Mouse (Mus musculus): ENCODE measurements around the gene Lpgat1. TPM values are rescaled to one million over a fixed set of nuclear protein-coding genes. Genes with fewer than 3 reads are reported as not detected.

Lpgat1 gene
- polyA plus RNA-seq, 1 experiment from 2014 or later = 5.3 TPM

- Histone ChIP-seq H3K4me2 (ENCODE audit: low read depth, low read length) (no peak overlapping the region), H3K27ac (ENCODE audit: low read length) (no peak overlapping the region), H3K9ac (ENCODE audit: low read depth, low read length) (no peak overlapping the region), H3K36me3 (ENCODE audit: control insufficient read depth, insufficient read depth) (no peaks in the 10 kb centered on the region), H3K9me3 (replicated peaks; ENCODE audit: control insufficient read depth, low read length) (no peaks in the 10 kb centered on the region), H3K4me3 (ENCODE audit: low read depth, low read length) (no peak overlapping the region), H3K4me1 (ENCODE audit: control insufficient read depth, low read depth, low read length) (no peaks in the 10 kb centered on the region), H3K27me3 (ENCODE audit: control insufficient read depth, insufficient read depth, low read depth, low read length) (no peaks in the 10 kb centered on the region)
- WGBS (ENCODE audit: insufficient replicate concordance) = 50% methylated on average over 2 of the region's 2 CpGs
- ATAC-seq (ENCODE audit: low read depth) = no peak
Observed at GRCm38 (mm10) chr1:191709811-191710210, 7.8 kb upstream of the Lpgat1 start.

DNA sequence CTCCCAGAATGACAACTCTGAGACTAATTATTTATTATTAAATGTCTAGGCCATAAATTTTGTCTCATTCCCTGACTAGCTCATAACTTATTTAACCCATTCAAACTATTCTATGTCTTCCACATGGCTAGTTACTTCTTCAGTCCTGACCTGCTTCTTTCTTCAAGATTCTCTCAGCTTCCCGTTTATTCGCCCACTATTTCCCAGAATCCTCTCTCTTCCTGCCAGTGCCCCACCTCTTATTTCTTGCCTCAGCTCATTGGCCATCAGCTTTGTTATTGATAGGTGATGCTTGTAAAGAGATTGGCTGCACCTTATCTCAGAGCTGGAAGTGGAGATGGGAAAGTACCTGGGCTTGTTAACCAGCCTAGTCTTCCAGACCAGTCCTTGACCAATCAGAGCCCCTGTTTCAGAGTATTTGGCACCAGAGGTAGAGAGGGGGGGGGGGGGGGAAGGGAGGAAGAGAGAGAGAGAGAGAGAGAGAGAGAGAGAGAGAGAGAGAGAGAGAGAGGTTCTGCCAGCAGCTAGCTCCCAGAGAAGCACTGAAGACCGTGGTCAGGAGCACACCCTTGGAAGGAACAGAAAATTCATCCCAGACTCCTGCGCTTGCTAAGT lies 5.3 kb upstream of the Lpgat1 start:
- Histone ChIP-seq H3K4me2 (ENCODE audit: low read depth, low read length) (no peak overlapping the region), H3K27ac (ENCODE audit: low read length) (no peak overlapping the region), H3K9ac (ENCODE audit: low read depth, low read length) (no peak overlapping the region), H3K36me3 (ENCODE audit: control insufficient read depth, insufficient read depth) (no peaks in the 10 kb centered on the region), H3K4me1 (ENCODE audit: control insufficient read depth, low read depth, low read length) (peaks cover 2% of the 10 kb centered on the region), H3K9me3 (replicated peaks; ENCODE audit: control insufficient read depth, low read length) (no peaks in the 10 kb centered on the region), H3K27me3 (ENCODE audit: control insufficient read depth, insufficient read depth, low read depth, low read length) (peaks cover 9% of the 10 kb centered on the region), H3K4me3 (ENCODE audit: low read depth, low read length) (no peak overlapping the region)
- ATAC-seq (ENCODE audit: low read depth) = no peak
- 64% methylated on average over 4 of the region's 4 CpGs for WGBS (ENCODE audit: insufficient replicate concordance)

DNA sequence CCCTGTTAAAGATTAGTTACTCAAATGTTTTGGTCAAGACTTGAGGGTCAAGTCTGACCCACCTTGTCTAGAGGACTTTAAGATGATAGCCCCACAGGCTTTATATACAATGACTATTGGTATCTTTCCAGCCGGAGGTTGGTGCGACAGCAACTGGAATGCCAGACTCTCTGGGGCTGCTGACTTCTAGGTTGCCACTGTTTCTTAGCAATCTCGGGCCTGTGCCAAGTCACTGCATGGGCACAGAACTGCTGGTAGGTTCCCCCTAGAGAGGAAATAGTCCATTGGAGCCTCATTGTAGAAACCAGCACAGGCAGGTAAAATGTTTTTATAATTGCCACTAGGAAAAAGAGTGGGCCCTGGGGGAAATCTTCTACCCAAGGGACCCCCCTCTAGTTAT lies 3.8 kb upstream of the Lpgat1 start:
- peaks cover 24% of the 10 kb centered on the region for H3K27me3 ChIP-seq (ENCODE audit: control insufficient read depth, insufficient read depth, low read depth, low read length)
- no peak overlapping the region for H3K27ac ChIP-seq (ENCODE audit: low read length)
- no peak overlapping the region for H3K9ac ChIP-seq (ENCODE audit: low read depth, low read length)
- 74% methylated on average over 3 of the region's 3 CpGs for WGBS (ENCODE audit: insufficient replicate concordance)
- H3K4me2 ChIP-seq (ENCODE audit: low read depth, low read length) = no peak overlapping the region
- H3K4me3 ChIP-seq (ENCODE audit: low read depth, low read length) = no peak overlapping the region
- no peak for ATAC-seq (ENCODE audit: low read depth)
- no peaks in the 10 kb centered on the region for H3K36me3 ChIP-seq (ENCODE audit: control insufficient read depth, insufficient read depth)
- no peaks in the 10 kb centered on the region for H3K9me3 ChIP-seq (replicated peaks; ENCODE audit: control insufficient read depth, low read length)
- peaks cover 2% of the 10 kb centered on the region for H3K4me1 ChIP-seq (ENCODE audit: control insufficient read depth, low read depth, low read length)

- no peak for ATAC-seq (ENCODE audit: low read depth)
- Histone ChIP-seq H3K9ac (ENCODE audit: low read depth, low read length) (no peak overlapping the region), H3K4me3 (ENCODE audit: low read depth, low read length) (no peak overlapping the region), H3K4me1 (ENCODE audit: control insufficient read depth, low read depth, low read length) (peaks cover 2% of the 10 kb centered on the region), H3K27me3 (ENCODE audit: control insufficient read depth, insufficient read depth, low read depth, low read length) (peaks cover 31% of the 10 kb centered on the region), H3K36me3 (ENCODE audit: control insufficient read depth, insufficient read depth) (no peaks in the 10 kb centered on the region), H3K4me2 (ENCODE audit: low read depth, low read length) (no peak overlapping the region), H3K27ac (ENCODE audit: low read length) (no peak overlapping the region), H3K9me3 (replicated peaks; ENCODE audit: control insufficient read depth, low read length) (no peaks in the 10 kb centered on the region)
- 43% methylated on average over 2 of the region's 2 CpGs for WGBS (ENCODE audit: insufficient replicate concordance)
Observed at GRCm38 (mm10) chr1:191715150-191715549, 2.5 kb upstream of the Lpgat1 start.

DNA sequence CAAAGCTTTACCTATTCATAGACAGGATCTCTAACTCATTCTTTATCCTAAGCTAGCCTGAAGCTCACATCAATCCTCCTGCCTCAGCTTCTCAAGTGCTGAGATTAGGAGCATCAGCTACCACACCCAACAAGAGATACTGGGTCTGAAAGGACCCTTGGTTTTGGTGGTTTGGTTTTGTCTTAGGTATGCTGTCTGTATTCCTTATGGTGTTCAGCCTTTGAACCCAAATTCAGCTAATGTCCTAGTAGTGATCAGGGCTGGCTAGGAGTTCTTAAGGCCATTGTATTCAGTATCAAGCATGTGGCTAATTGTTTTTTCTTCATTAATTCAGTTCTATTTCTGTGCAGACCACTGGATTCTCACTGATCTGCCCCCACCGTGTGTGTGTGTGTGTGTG lies 493 bp upstream of the Lpgat1 start:
- H3K27me3 ChIP-seq (ENCODE audit: control insufficient read depth, insufficient read depth, low read depth, low read length) = peaks cover 31% of the 10 kb centered on the region
- 8% methylated on average over 1 of the region's 1 CpGs for WGBS (ENCODE audit: insufficient replicate concordance)
- H3K9ac ChIP-seq (ENCODE audit: low read depth, low read length) = no peak overlapping the region

GRCm38 (mm10) chr1:191718522-191719281 lies 1.1 kb downstream of the Lpgat1 start:
- peak; percentile 12 for ATAC-seq (ENCODE audit: low read depth)
- Histone ChIP-seq H3K9ac (ENCODE audit: low read depth, low read length) (peak overlapping the region; percentile 67), H3K27ac (ENCODE audit: low read length) (peak overlapping the region; percentile 79), H3K4me3 (ENCODE audit: low read depth, low read length) (peak overlapping the region; percentile 68), H3K27me3 (ENCODE audit: control insufficient read depth, insufficient read depth, low read depth, low read length) (peaks cover 31% of the 10 kb centered on the region), H3K4me1 (ENCODE audit: control insufficient read depth, low read depth, low read length) (peaks cover 2% of the 10 kb centered on the region), H3K9me3 (replicated peaks; ENCODE audit: control insufficient read depth, low read length) (no peaks in the 10 kb centered on the region), H3K36me3 (ENCODE audit: control insufficient read depth, insufficient read depth) (no peaks in the 10 kb centered on the region), H3K4me2 (ENCODE audit: low read depth, low read length) (peak overlapping the region; percentile 56)
- WGBS (ENCODE audit: insufficient replicate concordance) = under 1% methylated on average over 65 of the region's 84 CpGs

More for the DNA sequence above, 493 bp upstream of the Lpgat1 start:
- Histone ChIP-seq H3K27ac (ENCODE audit: low read length) (no peak overlapping the region), H3K4me1 (ENCODE audit: control insufficient read depth, low read depth, low read length) (peaks cover 2% of the 10 kb centered on the region), H3K4me3 (ENCODE audit: low read depth, low read length) (peak overlapping the region; percentile 68), H3K4me2 (ENCODE audit: low read depth, low read length) (peak overlapping the region; percentile 56), H3K9me3 (replicated peaks; ENCODE audit: control insufficient read depth, low read length) (no peaks in the 10 kb centered on the region), H3K36me3 (ENCODE audit: control insufficient read depth, insufficient read depth) (no peaks in the 10 kb centered on the region)
- ATAC-seq (ENCODE audit: low read depth) = no peak

GRCm38 (mm10) chr1:191719326-191719725 lies 1.7 kb downstream of the Lpgat1 start:
- Histone ChIP-seq H3K9me3 (replicated peaks; ENCODE audit: control insufficient read depth, low read length) (no peaks in the 10 kb centered on the region), H3K9ac (ENCODE audit: low read depth, low read length) (peak overlapping the region; percentile 67), H3K27ac (ENCODE audit: low read length) (no peak overlapping the region; the same call in 1 of the 2 replicates), H3K36me3 (ENCODE audit: control insufficient read depth, insufficient read depth) (no peaks in the 10 kb centered on the region), H3K4me2 (ENCODE audit: low read depth, low read length) (peak overlapping the region; percentile 56), H3K4me1 (ENCODE audit: control insufficient read depth, low read depth, low read length) (peaks cover 4% of the 10 kb centered on the region), H3K4me3 (ENCODE audit: low read depth, low read length) (peak overlapping the region; percentile 68), H3K27me3 (ENCODE audit: control insufficient read depth, insufficient read depth, low read depth, low read length) (peaks cover 31% of the 10 kb centered on the region)
- ATAC-seq (ENCODE audit: low read depth) = no peak
- WGBS (ENCODE audit: insufficient replicate concordance) = 25% methylated on average over 11 of the region's 11 CpGs

- no peak overlapping the region for H3K9ac ChIP-seq (ENCODE audit: low read depth, low read length)
- ATAC-seq (ENCODE audit: low read depth) = no peak
- no peak overlapping the region for H3K27ac ChIP-seq (ENCODE audit: low read length)
- peaks cover 6% of the 10 kb centered on the region for H3K4me1 ChIP-seq (ENCODE audit: control insufficient read depth, low read depth, low read length)
- H3K4me3 ChIP-seq (ENCODE audit: low read depth, low read length) = no peak overlapping the region
- no peaks in the 10 kb centered on the region for H3K36me3 ChIP-seq (ENCODE audit: control insufficient read depth, insufficient read depth)
- 0 out of 2 replicates have a peak overlapping the region, but pooled peaks have one; percentile 4 for H3K4me2 ChIP-seq (ENCODE audit: low read depth, low read length)
- WGBS (ENCODE audit: insufficient replicate concordance) = 64% methylated on average over 3 of the region's 3 CpGs
- H3K27me3 ChIP-seq (ENCODE audit: control insufficient read depth, insufficient read depth, low read depth, low read length) = peaks cover 31% of the 10 kb centered on the region
- no peaks in the 10 kb centered on the region for H3K9me3 ChIP-seq (replicated peaks; ENCODE audit: control insufficient read depth, low read length)
Observed at GRCm38 (mm10) chr1:191720419-191720818, 2.8 kb downstream of the Lpgat1 start.

GRCm38 (mm10) chr1:191722706-191723105 lies 5.1 kb downstream of the Lpgat1 start:
- Histone ChIP-seq H3K4me3 (ENCODE audit: low read depth, low read length) (no peak overlapping the region), H3K27ac (ENCODE audit: low read length) (no peak overlapping the region), H3K9me3 (replicated peaks; ENCODE audit: control insufficient read depth, low read length) (no peaks in the 10 kb centered on the region), H3K9ac (ENCODE audit: low read depth, low read length) (no peak overlapping the region), H3K4me2 (ENCODE audit: low read depth, low read length) (no peak overlapping the region), H3K36me3 (ENCODE audit: control insufficient read depth, insufficient read depth) (no peaks in the 10 kb centered on the region), H3K4me1 (ENCODE audit: control insufficient read depth, low read depth, low read length) (peaks cover 3% of the 10 kb centered on the region; the same call in 1 of the 2 replicates), H3K27me3 (ENCODE audit: control insufficient read depth, insufficient read depth, low read depth, low read length) (peaks cover 18% of the 10 kb centered on the region)
- 67% methylated on average over 4 of the region's 4 CpGs for WGBS (ENCODE audit: insufficient replicate concordance)
- no peak for ATAC-seq (ENCODE audit: low read depth)

Data from liver, embryonic 16.5 days (tissue).